Mouse (Mus musculus) kidney, adult 9 months (tissue): ENCODE measurements around the gene Sowahc.

ENCODE experiments used
- DNase-seq: peaks from one replicate; pipeline ENCODE4 v3.0.0; 2022

Sowahc gene

DNA sequence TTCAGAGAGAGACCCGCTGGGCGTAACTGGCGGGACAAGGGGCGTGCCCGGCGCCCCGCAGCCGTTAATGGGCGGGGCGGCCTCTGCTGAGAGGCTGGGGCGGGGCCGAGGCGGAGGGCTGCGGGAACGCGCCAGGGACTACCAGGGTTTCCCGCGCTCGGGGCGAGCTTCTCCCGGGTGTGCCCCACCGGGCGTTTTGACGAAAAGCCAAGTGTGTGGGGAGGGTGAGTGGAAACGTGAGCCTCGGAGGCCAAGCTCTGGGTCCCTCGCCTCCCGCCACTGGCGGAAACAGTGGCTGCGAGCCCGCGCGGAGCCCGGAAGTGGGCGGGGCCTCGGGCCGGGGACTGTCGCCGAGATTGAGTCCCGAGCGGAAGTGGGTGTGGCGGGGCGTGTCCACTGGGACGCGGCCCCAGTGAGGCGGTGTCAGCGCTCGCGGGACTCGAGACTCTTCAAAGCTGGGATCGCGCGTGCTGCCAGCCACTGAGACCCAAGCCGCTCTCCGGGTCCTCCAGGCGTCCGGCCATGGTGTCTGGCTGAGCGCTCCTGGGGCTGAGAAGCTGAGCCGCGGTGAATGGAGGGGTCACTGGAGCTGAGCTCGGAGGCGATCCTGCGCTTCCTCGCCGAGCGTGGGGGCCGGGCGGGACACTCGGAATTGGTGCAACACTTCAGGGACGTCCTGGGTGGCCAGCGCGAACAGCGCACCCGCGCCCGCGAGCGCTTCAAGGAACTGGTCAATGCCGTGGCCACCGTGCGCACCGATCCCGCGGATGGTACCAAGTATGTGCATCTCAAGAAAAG, at the start of gene Sowahc, which contains the start of gene Sept10:
TSS of gene Sowahc (plus strand) at position 481 of the 798 bp plus-strand sequence.
TSS of gene Sept10 (minus strand) at position 375 of the 798 bp plus-strand sequence.
- peak; percentile 97 for DNase-seq

DNA sequence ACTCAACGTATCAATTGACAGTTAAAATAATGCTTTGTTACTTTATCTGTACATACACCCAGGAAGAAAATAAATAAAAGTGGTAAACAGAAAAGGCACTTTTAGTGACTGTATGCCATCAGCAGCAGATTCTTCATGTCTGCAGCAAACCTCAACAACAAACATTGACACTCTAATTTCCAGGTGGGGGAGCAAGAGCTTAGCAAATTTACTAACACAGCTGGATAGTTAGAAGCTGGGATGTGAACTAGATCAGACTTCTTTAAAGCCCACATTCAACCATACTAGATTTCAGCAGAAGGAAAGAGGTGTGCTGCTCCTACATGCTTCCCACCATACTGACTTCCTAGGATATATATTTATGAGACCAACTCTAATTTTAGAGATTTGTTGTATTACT, 49.2 kb upstream of the Sowahc start:
- no peak for DNase-seq

DNA sequence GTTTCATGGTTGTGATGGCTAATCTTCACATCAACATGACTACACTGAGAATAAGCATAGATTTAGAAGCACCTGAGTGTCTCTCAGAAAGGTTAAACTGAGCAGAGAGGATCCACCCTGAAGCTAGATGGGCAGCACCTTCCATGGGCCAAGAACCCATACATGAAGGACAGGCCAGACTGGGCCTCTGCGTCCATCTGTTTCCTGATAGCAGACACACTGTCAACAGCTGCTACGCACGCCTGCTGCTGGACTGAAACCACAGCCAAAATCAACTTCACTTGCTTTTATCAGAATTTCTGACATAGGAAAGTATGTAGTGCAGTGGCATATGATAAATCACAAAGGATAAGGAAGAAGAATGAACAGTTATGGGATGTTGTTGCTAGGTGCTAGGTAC, 42.1 kb upstream of the Sowahc start:
- DNase-seq: no peak

DNA sequence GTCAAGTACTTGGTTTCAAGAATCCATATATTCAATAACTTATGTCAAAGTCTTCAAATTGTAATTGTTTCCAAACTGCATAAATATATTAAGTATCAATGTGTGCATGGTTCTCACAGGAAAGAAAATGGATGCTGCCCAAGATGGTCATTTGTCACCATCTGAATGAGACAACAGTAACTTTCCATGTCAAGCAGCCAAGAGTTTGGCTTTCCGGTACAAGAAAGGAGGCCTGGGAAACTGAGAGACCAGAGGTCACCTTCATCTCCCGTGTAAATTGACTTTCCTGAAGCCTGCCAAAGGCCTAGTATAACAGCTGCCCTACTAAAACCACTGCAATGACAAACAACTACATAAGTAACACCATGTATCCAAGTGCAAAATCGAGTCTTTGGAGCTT, 39.4 kb upstream of the Sowahc start:
- DNase-seq: peak; percentile 26

DNA sequence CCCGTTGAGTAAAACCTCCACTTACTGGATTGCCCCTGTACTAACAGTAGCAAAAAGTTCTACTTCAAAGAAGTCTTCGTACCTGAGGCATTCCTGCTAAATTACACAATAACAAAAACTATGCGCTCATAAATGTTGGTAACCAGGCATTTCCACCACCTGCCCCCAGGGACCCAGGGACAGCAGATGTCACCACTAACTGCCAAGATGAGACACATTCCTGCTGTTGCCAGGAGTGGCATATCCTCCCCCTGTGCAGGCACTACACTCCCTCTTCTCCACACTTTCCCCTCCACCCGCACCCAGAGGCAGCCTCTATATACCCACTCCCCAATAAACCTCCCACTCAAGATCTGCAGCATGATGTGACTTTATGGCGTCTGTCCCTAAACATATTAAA, 26.9 kb upstream of the Sowahc start:
- DNase-seq: no peak

DNA sequence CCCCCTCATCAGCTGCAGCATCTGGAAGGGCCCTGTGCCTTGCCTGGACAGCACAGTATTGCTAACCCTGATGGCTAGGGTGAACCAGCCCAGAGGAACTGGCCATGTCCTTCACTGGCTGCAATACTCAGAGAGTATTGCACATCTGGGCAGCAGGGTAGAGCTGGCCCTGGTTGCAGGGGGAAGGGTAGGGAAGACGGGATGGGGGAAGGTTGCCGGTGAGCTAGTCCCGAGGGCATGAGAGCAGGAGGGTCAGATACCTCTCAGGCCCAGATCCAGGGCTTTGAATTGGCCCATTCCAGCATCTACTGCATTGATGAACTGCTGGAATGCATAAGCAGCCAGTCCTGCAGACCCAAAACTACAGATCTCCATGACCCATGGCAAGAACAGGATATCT, 25.0 kb upstream of the Sowahc start:
- DNase-seq: no peak

DNA sequence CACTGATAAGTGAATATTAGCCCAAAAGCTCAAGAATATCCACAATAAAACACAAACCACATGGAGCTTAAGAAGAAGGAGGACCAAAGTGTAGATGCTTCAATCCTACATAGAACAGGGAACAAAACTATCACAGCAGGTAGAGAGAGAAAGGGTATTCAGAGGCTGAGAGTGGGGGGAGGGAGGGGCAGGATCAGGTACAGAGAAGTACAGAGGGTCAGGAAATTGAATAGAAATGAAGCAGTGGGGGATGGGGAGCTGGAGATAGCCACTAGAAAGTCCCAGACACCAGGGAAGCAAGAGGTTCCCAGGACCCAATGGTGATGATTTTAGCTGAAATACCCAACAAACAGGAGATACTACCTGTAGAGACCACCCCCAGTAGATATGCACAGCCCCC, 21.7 kb upstream of the Sowahc start:
- no peak for DNase-seq

DNA sequence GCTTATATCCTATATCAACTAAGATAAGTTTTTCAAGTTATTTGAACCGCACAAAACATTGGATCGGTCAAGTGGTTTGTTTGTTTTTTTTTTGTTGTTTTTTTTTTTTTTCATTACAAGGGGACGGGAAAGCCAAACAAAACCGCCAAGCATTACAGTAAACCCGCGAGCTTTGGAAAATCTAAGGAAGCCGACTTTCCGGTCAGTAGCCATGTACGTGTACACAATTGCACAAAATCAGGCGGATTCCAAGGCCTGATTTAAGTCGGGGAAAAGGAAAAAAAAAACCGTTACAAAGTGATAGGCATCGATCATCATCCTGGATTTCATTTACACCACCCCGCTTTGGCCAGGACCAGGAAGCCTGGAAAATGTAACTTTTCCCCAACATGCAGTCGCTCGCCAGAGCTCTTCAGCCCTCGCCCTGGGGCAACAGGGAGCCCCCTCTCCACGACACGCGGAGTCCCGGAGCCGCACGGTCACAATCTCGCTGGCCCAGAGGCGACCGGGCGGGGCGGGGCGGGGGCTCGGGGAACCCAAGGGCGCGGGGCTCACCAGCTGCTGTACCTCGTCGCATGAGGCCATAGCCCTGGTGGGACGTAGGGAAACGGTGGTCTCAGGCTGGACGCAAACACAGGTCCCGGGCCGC, 805 bp upstream of the Sowahc start:
- DNase-seq: no peak

DNA sequence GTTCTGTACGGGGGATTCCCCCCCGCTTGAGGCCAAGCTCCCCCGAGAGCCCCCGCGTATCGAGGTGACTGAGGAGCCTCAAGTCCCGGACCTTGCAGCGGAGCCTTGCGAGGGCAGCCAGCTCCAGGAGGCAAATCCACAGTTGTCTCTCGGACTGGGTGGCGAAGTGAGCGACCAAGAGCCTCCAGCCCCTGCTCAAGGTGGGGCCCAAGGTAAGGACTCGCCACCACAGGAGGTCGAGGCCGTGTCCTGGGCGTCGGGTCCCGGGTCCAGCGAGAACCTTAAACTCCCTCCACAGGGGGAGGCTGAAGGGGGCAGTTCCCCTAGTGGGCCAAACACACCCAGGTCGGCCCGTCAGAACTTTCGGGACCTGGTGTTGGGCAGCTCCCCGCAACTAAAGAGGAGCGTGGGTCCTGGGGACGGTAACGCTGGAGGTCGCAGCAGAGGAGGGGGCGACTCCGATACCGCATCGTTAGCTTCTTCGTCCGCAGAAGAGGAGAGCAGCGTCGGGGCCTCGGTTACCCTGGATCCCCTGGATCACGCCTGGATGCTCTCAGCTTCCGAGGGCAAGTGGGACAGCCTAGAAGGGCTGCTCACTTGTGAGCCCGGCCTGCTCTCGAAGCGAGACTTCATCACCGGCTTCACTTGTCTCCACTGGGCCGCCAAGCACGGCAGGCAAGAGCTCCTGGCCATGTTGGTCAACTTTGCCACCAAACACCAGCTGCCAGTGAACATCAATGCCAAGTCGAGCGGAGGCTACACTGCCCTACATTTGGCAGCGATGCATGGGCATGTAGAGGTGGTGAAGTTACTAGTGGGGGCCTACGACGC, 733 bp downstream of the Sowahc start:
- DNase-seq: peak; percentile 20

DNA sequence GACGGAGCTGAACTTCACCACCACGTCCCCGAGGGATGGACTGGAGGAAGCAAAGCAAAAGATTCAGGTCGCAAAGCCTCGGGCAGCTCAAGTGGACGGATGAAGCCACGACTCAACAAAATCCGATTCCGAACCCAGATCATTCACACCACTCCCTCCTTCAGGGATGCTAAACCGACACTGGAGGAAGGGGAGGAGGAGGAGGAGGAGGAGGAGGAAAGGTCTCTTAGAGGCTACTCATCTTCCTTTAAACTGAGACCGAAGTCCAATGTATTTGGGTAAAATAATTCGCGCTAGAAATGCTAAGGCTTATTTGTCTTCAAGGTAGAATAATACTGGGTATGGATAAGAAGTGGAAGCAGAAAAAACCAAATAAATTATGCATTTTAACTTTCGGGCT, 1.5 kb downstream of the Sowahc start:
- no peak for DNase-seq

DNA sequence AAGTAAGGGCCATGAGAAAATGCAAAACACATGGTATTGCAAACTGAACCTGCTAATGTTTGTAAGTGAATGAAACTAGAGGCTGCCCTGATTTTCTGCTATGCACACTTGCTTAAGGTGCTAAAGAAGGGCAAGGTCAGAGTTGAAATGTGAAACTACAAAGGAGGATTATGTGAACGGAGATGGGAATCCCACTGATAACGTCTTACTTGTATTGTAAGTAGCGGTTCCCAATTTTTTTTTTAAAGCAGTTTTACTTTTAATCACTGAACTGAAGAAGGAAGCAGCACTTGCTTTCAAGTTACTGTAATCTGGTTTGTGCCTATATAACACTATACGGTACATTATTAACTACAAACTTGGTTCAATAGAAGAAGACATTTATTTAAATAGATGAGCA, 2.1 kb downstream of the Sowahc start:
- DNase-seq: no peak

DNA sequence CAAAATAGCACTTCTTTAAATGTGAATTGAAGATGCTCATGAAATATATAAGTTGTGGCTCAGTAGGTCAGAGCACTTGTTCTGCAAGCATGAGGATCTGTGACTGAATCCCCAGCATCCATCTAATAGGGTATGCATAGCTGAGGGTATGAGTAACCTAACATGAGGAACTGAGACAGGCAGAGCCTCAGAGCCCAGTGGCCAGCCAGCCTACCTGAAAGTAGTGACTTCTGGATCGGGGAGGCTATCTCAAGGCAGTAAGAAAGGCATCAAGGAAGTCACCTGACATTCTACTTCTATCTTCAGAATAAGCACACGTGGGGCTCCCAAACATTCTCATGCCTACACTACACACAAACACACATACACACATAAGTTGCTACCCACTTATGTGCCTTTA, 3.4 kb downstream of the Sowahc start:
- no peak for DNase-seq

DNA sequence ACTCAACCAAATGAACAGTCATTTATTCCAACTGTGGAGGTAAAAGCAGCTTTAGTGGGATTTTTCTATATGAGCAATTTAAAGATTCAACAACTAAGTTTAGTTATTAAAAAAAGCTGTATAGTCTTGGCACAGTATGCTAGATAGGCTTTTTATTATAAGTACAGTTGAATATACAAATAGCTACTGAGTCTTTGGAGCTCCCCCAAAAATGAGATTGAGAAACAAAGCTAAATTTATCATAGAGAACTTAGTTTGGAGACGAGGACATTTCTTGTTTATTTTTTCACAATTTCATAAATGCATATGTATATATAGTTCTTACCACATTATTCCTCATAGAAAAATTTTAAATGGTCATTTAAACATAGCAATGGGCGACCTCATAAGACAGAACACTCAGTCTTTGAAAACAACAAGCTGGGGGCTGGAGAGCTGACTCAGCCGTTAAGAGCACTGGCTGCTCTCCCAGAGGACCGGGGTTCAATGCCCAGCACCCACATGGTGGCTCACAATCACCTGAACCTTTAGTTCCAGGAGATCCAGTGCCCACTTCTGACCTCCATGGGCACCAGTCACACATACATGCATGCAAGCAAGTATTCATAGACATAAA, 7.6 kb downstream of the Sowahc start:
- no peak for DNase-seq

DNA sequence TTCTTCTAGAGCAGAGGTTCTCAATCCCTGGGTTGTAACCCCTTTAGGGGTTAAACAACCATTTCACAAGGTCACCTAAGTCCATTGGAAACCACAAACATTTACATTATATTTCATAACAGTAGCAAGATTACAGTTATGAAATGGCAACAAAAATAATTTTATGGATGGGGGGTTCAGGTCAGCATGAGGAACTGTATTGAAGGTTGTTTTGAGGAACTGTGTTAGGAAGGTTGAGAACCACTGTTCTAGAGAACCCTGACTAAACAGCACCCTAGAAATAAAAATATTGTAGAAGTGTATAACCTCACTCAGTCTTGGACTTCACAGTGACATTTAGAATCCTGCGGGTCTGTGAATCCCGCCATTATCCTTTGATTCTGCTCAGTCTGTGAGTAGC, 13.5 kb downstream of the Sowahc start:
- DNase-seq: no peak

DNA sequence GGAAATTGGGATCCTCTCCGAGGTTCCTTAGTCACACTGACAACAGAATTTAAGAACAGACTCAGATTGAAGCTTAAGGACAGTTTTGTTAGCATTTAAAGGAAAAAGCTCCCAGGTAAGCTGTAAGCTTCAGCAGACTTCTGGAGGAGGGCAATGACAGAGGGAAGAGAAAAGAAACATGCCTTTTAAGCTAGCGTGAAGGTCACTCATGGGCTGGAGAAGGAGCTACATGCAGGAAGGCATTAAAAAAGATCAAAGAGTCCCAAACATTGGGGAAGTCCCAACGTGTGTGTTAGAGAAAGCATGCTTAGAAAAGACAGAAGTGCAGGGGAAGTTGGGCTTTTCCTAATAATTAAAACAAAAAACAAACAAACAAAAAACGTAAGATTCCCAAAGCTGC, 14.1 kb downstream of the Sowahc start:
- no peak for DNase-seq

DNA sequence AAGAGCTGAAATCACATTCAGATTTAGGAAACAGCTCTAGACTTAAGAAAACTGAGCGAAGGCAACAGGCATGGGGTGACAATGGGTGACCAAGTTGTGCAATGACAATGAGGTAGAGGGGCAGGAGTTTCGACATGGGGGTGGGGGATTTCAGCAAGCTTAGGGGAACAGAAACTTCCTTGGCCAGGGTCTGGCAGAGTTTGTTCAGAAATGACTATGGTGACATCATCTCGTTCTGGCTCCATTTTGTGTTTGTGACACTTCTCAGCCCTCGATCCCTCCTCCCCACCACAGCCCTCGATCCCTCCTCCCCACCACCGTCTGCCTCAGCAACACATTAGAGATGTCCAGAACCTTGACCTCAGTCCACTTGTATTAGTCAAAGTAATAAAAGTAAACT, 14.7 kb downstream of the Sowahc start:
- DNase-seq: no peak

DNA sequence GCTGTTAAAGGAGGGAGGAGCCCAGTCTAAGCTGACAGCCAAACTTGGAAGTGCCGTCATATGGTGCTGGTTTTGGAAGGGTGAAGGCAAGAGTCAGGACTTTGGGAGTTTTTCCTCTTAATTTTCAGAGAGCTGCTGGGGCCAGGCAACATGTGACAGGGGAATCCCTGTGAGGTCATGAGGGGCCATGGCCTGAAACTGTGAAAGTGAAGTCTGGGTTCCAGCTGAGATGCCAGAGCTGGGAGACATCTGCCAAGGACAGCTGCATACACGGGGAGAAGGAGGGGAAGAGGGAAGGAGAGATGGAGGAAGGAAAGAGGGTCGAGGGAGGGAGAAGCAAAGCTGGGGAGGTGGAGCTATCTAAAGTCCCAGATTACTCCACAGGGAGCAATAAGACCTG, 16.0 kb downstream of the Sowahc start:
- no peak for DNase-seq

DNA sequence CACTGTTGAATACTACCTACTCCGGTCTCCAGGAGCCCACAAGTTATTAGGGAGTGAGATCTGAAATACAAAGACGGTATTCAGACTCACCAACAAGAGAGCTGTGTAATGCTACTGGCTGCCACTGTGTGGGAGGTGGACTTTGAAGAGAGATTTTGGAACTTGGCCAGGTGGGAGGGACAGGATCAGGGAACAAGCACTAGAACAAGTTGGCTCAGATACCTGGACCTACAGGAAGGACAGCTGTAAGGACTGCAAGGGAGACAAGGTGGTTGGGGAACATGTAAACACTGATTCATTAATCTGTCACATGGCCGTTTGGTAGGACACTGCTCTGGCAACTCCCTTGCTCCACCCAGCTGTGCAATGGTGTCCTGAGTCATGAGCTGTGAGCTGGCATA, 19.4 kb downstream of the Sowahc start:
- DNase-seq: peak; percentile 80

DNA sequence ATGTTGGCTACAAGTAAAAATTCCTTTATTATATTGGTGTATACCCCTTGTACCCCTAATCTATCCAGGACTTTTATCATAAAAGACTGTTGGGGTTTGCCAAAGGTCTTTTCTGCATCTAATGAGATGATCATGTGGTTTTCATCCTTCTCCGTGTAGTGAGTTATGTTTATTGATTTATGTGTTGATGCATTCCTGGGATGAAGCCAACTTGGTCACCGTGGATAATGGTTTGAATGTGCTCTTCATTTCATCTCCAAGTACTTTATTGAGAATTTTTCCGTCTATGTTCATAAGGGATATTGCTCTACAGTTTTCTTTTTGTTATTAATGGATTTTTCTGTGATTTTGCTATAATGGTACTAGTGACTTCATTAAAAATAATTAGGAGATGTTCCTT, 27.8 kb downstream of the Sowahc start:
- no peak for DNase-seq

DNA sequence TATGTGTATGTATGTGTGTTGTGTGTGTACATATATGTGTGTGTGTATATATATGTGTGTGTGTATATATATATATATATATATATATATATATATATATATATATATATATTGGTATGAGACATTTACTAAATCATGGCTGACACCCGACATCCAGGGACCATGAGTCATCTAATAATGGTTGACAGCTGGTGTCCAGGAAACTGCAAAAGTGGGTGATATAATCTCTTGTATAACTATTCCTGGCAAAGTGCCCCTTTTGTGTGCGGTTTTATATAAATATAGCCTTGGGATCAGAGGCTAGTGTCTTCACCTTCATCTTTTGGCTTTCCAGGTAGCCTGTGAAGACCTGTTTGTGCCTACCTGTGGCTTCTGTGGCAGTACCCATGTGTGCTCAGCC, 28.9 kb downstream of the Sowahc start:
- no peak for DNase-seq

DNA sequence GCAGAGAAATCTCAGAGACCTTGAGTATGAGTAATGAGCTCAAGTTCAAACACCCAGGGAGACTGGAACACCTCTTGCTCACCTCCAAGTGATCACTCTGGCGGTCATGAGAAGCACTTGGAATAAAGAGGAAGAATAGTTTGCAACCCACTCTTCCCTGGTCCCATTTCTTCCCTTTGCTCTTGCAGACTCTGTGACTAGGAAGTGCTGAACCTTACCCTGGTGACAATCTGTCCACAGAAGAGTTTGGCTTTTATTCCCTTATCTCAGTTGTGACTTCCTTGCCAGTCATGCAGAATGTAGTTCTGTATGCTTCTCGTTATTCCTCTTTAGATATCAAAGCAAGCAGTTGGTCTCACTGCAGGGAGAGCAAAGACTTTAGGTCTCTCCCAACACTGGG, 30.2 kb downstream of the Sowahc start:
- no peak for DNase-seq

DNA sequence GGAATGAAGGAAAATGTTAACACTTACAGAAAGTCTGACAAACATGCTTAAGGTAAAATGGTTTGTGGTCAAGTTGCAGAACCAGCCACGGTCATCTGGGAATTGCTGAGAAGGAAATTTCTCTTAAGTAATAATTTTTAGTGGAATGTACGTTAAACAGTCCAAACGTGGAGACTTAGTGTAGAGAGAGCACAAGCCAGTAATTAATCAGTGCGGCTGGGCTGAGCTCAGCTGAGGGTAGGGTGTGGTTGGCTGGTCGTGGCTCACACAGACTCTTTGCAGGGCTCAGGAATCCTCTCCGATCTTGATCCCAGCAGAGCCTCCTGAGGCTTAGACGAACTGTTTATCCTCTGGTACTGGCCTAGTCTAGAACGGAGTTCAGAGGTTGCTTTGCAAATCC, 30.6 kb downstream of the Sowahc start:
- DNase-seq: no peak

DNA sequence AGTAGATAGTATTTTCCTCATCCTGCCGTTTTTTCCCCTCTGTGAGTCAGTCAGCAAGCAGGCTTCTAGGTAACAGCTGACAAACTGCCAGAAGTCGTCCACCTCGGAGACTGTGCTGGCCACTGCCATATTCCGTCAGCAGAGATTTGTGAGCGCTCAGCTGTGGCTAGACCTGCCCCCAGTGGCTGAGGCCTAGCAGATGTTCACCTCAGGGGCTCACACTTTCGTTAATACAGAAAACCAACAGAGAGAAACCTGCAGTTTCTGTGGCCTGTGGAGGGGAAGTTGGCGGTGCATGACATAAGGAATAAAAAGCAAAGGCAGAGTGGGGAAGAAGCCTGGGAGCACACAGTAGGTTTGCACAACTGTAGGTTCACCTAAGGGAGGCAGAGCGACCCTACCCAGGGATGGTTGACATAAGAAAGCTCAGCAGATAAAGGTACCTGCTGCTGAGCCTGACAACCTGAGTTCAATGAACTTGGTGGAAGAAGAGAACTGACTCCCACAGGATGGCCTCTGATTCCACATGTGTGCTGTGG, 31.9 kb downstream of the Sowahc start:
- DNase-seq: no peak
